Comparison of ENCODE assay signal across 8 mouse cellular contexts in genomic region chr4:106630333-106631220, GRCm38 (mm10). TPM values are rescaled to one million over a fixed set of nuclear protein-coding genes. Genes with fewer than 3 reads are reported as not detected.
DNase-seq lines count a peak whose midpoint lies in the region; ATAC-seq and TF ChIP-seq lines count a peak whose summit lies in the region.

No protein-coding gene starts in this region.

- H3K27me3 ChIP-seq in heart, postnatal 0 days (ENCODE audit: control insufficient read depth, insufficient read depth, low read length) = peaks cover 15% of the 10 kb centered on the region; the same call in 1 of the 2 replicates
- peaks cover 4% of the 10 kb centered on the region; the same call in 1 of the 2 replicates for H3K27me3 ChIP-seq in embryonic facial prominence, embryonic 15.5 days
- H3K27me3 ChIP-seq in hindbrain, embryonic 14.5 days (ENCODE audit: control insufficient read depth, insufficient read depth, low read length) = no peaks in the 10 kb centered on the region
- no peaks in the 10 kb centered on the region for H3K27me3 ChIP-seq in midbrain, embryonic 11.5 days (ENCODE audit: control insufficient read depth, insufficient read depth, low read length)

- no peaks in the 10 kb centered on the region for H3K36me3 ChIP-seq in heart, postnatal 0 days (replicated peaks; ENCODE audit: control insufficient read depth, insufficient read depth, low read length)
- no peaks in the 10 kb centered on the region for H3K36me3 ChIP-seq in embryonic facial prominence, embryonic 15.5 days
- H3K36me3 ChIP-seq in hindbrain, embryonic 14.5 days (replicated peaks; ENCODE audit: control insufficient read depth, insufficient read depth) = no peaks in the 10 kb centered on the region
- no peaks in the 10 kb centered on the region for H3K36me3 ChIP-seq in midbrain, embryonic 11.5 days (ENCODE audit: control insufficient read depth, insufficient read depth, low read length)

- no peak overlapping the region for H3K27ac ChIP-seq in heart, postnatal 0 days (ENCODE audit: low read depth)
- peak overlapping the region; percentile 60 for H3K27ac ChIP-seq in embryonic facial prominence, embryonic 15.5 days (replicated peaks)
- H3K27ac ChIP-seq in hindbrain, embryonic 14.5 days = peak overlapping the region; percentile 71
- no peak overlapping the region for H3K27ac ChIP-seq in midbrain, embryonic 11.5 days (ENCODE audit: low read depth, low read length)

- no peak for DNase-seq in heart, postnatal 0 days (ENCODE audit: low spot score)
- no peak for DNase-seq in heart, adult 11 months
- DNase-seq in brain, embryonic 14.5 days (ENCODE audit: low read depth) = peak; percentile 93
- DNase-seq in hindbrain, embryonic 14.5 days (ENCODE audit: low spot score) = peak; percentile 86
- peak; percentile 89 to 91 for DNase-seq in left cerebral cortex, adult 18-20 months (ENCODE audit: low spot score in 2 of 2)
- DNase-seq in midbrain, embryonic 11.5 days (ENCODE audit: low spot score, missing footprints) = peak; percentile 97
- DNase-seq in spleen, postnatal 14 days (ENCODE audit: low spot score in 2 of 2) = peak; percentile 31 to 34

- WGBS in heart, postnatal 0 days = 27% methylated on average over 14 of the region's 14 CpGs
- 16% methylated on average over 14 of the region's 14 CpGs for WGBS in embryonic facial prominence, embryonic 15.5 days
- WGBS in hindbrain, embryonic 14.5 days = 17% methylated on average over 14 of the region's 14 CpGs
- 27% methylated on average over 14 of the region's 14 CpGs for WGBS in midbrain, embryonic 11.5 days

- TF ChIP-seq CTCF in heart, postnatal 0 days (IDR thresholded peaks at IDR 0.05; ENCODE audit: low read depth) = peak; percentile 77
- peak; percentile 78; the same call in 1 of the 2 replicates for TF ChIP-seq CTCF in brain, embryonic 14.5 days (IDR thresholded peaks at IDR 0.05; ENCODE audit: borderline replicate concordance, extremely low read depth, insufficient read depth, insufficient read length)

- TF ChIP-seq POLR2A in brain, embryonic 14.5 days (IDR thresholded peaks at IDR 0.05; ENCODE audit: borderline replicate concordance, extremely low read depth, insufficient read depth, insufficient read length, poor library complexity, severe bottlenecking) = no peak

- H3K9me3 ChIP-seq in heart, postnatal 0 days (replicated peaks; ENCODE audit: control insufficient read depth, low read length) = no peaks in the 10 kb centered on the region
- H3K9me3 ChIP-seq in embryonic facial prominence, embryonic 15.5 days (replicated peaks) = no peaks in the 10 kb centered on the region
- no peaks in the 10 kb centered on the region for H3K9me3 ChIP-seq in hindbrain, embryonic 14.5 days (ENCODE audit: control insufficient read depth, low read length)
- no peaks in the 10 kb centered on the region for H3K9me3 ChIP-seq in midbrain, embryonic 11.5 days (ENCODE audit: control insufficient read depth, low read length)

- H3K4me3 ChIP-seq in heart, postnatal 0 days (ENCODE audit: low read depth, low read length) = no peak overlapping the region
- H3K4me3 ChIP-seq in embryonic facial prominence, embryonic 15.5 days (replicated peaks) = no peak overlapping the region
- no peak overlapping the region for H3K4me3 ChIP-seq in hindbrain, embryonic 14.5 days (replicated peaks; ENCODE audit: low read length)
- no peak overlapping the region for H3K4me3 ChIP-seq in midbrain, embryonic 11.5 days (ENCODE audit: low read depth, low read length)

- no peaks in the 10 kb centered on the region for H3K4me1 ChIP-seq in heart, postnatal 0 days (ENCODE audit: control insufficient read depth, insufficient read depth)
- peaks cover 57% of the 10 kb centered on the region for H3K4me1 ChIP-seq in embryonic facial prominence, embryonic 15.5 days
- peaks cover 19% of the 10 kb centered on the region for H3K4me1 ChIP-seq in hindbrain, embryonic 14.5 days (replicated peaks; ENCODE audit: control insufficient read depth, insufficient read depth, low read length)
- 0 out of 2 replicates have a peak, but pooled peaks cover 2% of the 10 kb centered on the region for H3K4me1 ChIP-seq in midbrain, embryonic 11.5 days (ENCODE audit: control insufficient read depth, insufficient read depth, low read length)

- no peak for TF ChIP-seq EP300 in heart, postnatal 0 days (IDR thresholded peaks at IDR 0.05; ENCODE audit: low read depth)

- ATAC-seq in heart, postnatal 0 days (ENCODE audit: insufficient read depth, low read depth) = no peak; the same call in 1 of the 2 replicates
- ATAC-seq in embryonic facial prominence, embryonic 15.5 days (ENCODE audit: insufficient number of reproducible peaks, low FRiP score, low TSS enrichment, low read depth) = peak; percentile 74; the same call in 1 of the 2 replicates
- peak; percentile 76 for ATAC-seq in hindbrain, embryonic 14.5 days (ENCODE audit: low FRiP score)
- ATAC-seq in midbrain, embryonic 11.5 days (ENCODE audit: low FRiP score) = peak; percentile 54; the same call in 1 of the 2 replicates

- H3K4me2 ChIP-seq in heart, postnatal 0 days (ENCODE audit: low read depth, low read length) = no peak overlapping the region
- H3K4me2 ChIP-seq in embryonic facial prominence, embryonic 15.5 days (replicated peaks) = peak overlapping the region; percentile 19; the same call in 1 of the 2 replicates
- H3K4me2 ChIP-seq in hindbrain, embryonic 14.5 days (replicated peaks) = peak overlapping the region; percentile 11; the same call in 1 of the 2 replicates
- no peak overlapping the region for H3K4me2 ChIP-seq in midbrain, embryonic 11.5 days

- H3K9ac ChIP-seq in heart, postnatal 0 days (replicated peaks; ENCODE audit: low read depth, low read length) = no peak overlapping the region
- no peak overlapping the region for H3K9ac ChIP-seq in embryonic facial prominence, embryonic 15.5 days
- H3K9ac ChIP-seq in hindbrain, embryonic 14.5 days = peak overlapping the region; percentile 13; the same call in 1 of the 2 replicates
- no peak overlapping the region for H3K9ac ChIP-seq in midbrain, embryonic 11.5 days (ENCODE audit: low read length)

RNA-seq across cellular contexts. Expression of gene Ttc22, which starts 8.3 kb away (rescaled TPM):
- 0.73 TPM in 1 of 2 replicates, not detected in the other for total RNA-seq in heart, postnatal 0 days (2014; rRNA removed; ENCODE audit: low replicate concordance)
- polyA plus RNA-seq in heart, postnatal 0 days (2015; fragmentation: Nextera tagmentation; extraction: Ambion mirVana) = 0.25 and 0.38 TPM in 2 replicates
- 1.8 and 2.2 TPM in 2 replicates for polyA plus RNA-seq in brain, embryonic 14.5 days (2012; rRNA removed)
- 9.8 and 12.4 TPM in 2 replicates for polyA plus RNA-seq in embryonic facial prominence, embryonic 15.5 days (2015; fragmentation: Nextera tagmentation; extraction: Ambion mirVana)
- 1.6 and 1.9 TPM in 2 replicates for polyA plus RNA-seq in hindbrain, embryonic 14.5 days (2014; fragmentation: Nextera tagmentation; extraction: Ambion mirVana)
- 1 to 10 TPM in 1 of 2 experiments, under 1 TPM in 1; 0.94 to 1.0 TPM for total RNA-seq in left cerebral cortex, adult 18-20 months (2021)
- polyA plus RNA-seq in midbrain, embryonic 11.5 days (2014; fragmentation: Nextera tagmentation; extraction: Ambion mirVana) = not detected in 2 replicates

RNA-seq across cellular contexts. Expression of gene Lexm, which starts 13.5 kb away (rescaled TPM):
- not detected in 2 replicates for total RNA-seq in heart, postnatal 0 days (2014; rRNA removed; ENCODE audit: low replicate concordance)
- not detected in 2 replicates for polyA plus RNA-seq in heart, postnatal 0 days (2015; fragmentation: Nextera tagmentation; extraction: Ambion mirVana)
- polyA plus RNA-seq in brain, embryonic 14.5 days (2012; rRNA removed) = 0.05 TPM in 1 of 2 replicates, not detected in the other
- 0.24 TPM in 1 of 2 replicates, not detected in the other for polyA plus RNA-seq in embryonic facial prominence, embryonic 15.5 days (2015; fragmentation: Nextera tagmentation; extraction: Ambion mirVana)
- polyA plus RNA-seq in hindbrain, embryonic 14.5 days (2014; fragmentation: Nextera tagmentation; extraction: Ambion mirVana) = not detected in 2 replicates
- not detected for total RNA-seq in left cerebral cortex, adult 18-20 months (2021)
- 0.18 and 0.25 TPM in 2 replicates for polyA plus RNA-seq in midbrain, embryonic 11.5 days (2014; fragmentation: Nextera tagmentation; extraction: Ambion mirVana)

RNA-seq across cellular contexts. Expression of gene Pars2, which starts 20.3 kb away (rescaled TPM):
- 12.3 and 46.3 TPM in 2 replicates for total RNA-seq in heart, postnatal 0 days (2014; rRNA removed; ENCODE audit: low replicate concordance)
- polyA plus RNA-seq in heart, postnatal 0 days (2015; fragmentation: Nextera tagmentation; extraction: Ambion mirVana) = 6.6 and 7.2 TPM in 2 replicates
- 9.9 and 13.7 TPM in 2 replicates for polyA plus RNA-seq in brain, embryonic 14.5 days (2012; rRNA removed)
- polyA plus RNA-seq in embryonic facial prominence, embryonic 15.5 days (2015; fragmentation: Nextera tagmentation; extraction: Ambion mirVana) = 13.2 and 14.3 TPM in 2 replicates
- polyA plus RNA-seq in hindbrain, embryonic 14.5 days (2014; fragmentation: Nextera tagmentation; extraction: Ambion mirVana) = 10.1 and 11.0 TPM in 2 replicates
- total RNA-seq in left cerebral cortex, adult 18-20 months (2021) = 1 to 10 TPM; 6.2 to 6.7 TPM
- polyA plus RNA-seq in midbrain, embryonic 11.5 days (2014; fragmentation: Nextera tagmentation; extraction: Ambion mirVana) = 11.4 and 12.4 TPM in 2 replicates

RNA-seq across cellular contexts. Expression of gene Ttc4, which starts 48.2 kb away (rescaled TPM):
- total RNA-seq in heart, postnatal 0 days (2014; rRNA removed; ENCODE audit: low replicate concordance) = 58.9 and 60.1 TPM in 2 replicates
- polyA plus RNA-seq in heart, postnatal 0 days (2015; fragmentation: Nextera tagmentation; extraction: Ambion mirVana) = 30.5 and 35.1 TPM in 2 replicates
- 177 and 273 TPM in 2 replicates for polyA plus RNA-seq in brain, embryonic 14.5 days (2012; rRNA removed)
- 97.5 and 102 TPM in 2 replicates for polyA plus RNA-seq in embryonic facial prominence, embryonic 15.5 days (2015; fragmentation: Nextera tagmentation; extraction: Ambion mirVana)
- polyA plus RNA-seq in hindbrain, embryonic 14.5 days (2014; fragmentation: Nextera tagmentation; extraction: Ambion mirVana) = 109 and 131 TPM in 2 replicates
- 10 to 100 TPM; 45.7 to 45.9 TPM for total RNA-seq in left cerebral cortex, adult 18-20 months (2021)
- polyA plus RNA-seq in midbrain, embryonic 11.5 days (2014; fragmentation: Nextera tagmentation; extraction: Ambion mirVana) = 87.9 and 97.3 TPM in 2 replicates

Comparison
In these comparisons a context has a peak if more than half of its experiments do, and no peak if none do; other contexts are left out.
1. DNase-seq: peak in brain, embryonic 14.5 days (single experiment), hindbrain, embryonic 14.5 days (single experiment), left cerebral cortex, adult 18-20 months (2 of 2), midbrain, embryonic 11.5 days (single experiment) and spleen, postnatal 14 days (2 of 2); none in heart, postnatal 0 days (single experiment) and heart, adult 11 months (single experiment).
2. H3K27ac ChIP-seq: peak in embryonic facial prominence, embryonic 15.5 days (single experiment) and hindbrain, embryonic 14.5 days (single experiment); none in heart, postnatal 0 days (single experiment) and midbrain, embryonic 11.5 days (single experiment).
3. H3K4me2 ChIP-seq: peak in embryonic facial prominence, embryonic 15.5 days (single experiment) and hindbrain, embryonic 14.5 days (single experiment); none in heart, postnatal 0 days (single experiment) and midbrain, embryonic 11.5 days (single experiment).